Comparison of ENCODE assay signal across 14 mouse cellular contexts in genomic region chr8:102000326-102001016, GRCm38 (mm10).
DNase-seq lines count a peak whose midpoint lies in the region; ATAC-seq lines count a peak whose summit lies in the region.
"Had no signal": no experiment of that assay in that cellular context is flagged by ENCODE, and none has a peak within 500 bp of the region (broad histone marks: within the 10 kb centered on the region; RNA-seq: fewer than 3 reads in every experiment).

No protein-coding gene starts in this region.

- no peak overlapping the region for H3K9ac ChIP-seq in forebrain, embryonic 14.5 days (ENCODE audit: low read length)
- H3K9ac ChIP-seq in forebrain, embryonic 11.5 days (ENCODE audit: low read length), result no peak overlapping the region
- H3K9ac ChIP-seq in liver, embryonic 11.5 days (ENCODE audit: low read depth, low read length), result no peak overlapping the region
- H3K9ac ChIP-seq: heart, embryonic 12.5 days; lung, embryonic 15.5 days had no signal

- H3K4me3 ChIP-seq in forebrain, embryonic 14.5 days (ENCODE audit: low read depth, low read length), result no peak overlapping the region
- H3K4me3 ChIP-seq in forebrain, embryonic 11.5 days (ENCODE audit: low read depth, low read length), result no peak overlapping the region
- no peak overlapping the region for H3K4me3 ChIP-seq in liver, embryonic 11.5 days (ENCODE audit: low read depth, low read length)
- H3K4me3 ChIP-seq: heart, embryonic 12.5 days; lung, embryonic 15.5 days had no signal

- no peaks in the 10 kb centered on the region for H3K36me3 ChIP-seq in forebrain, embryonic 14.5 days (ENCODE audit: control insufficient read depth, insufficient read depth, low read length)
- H3K36me3 ChIP-seq in forebrain, embryonic 11.5 days (ENCODE audit: control insufficient read depth, insufficient read depth, low read length), result no peaks in the 10 kb centered on the region
- H3K36me3 ChIP-seq in liver, embryonic 11.5 days (ENCODE audit: control insufficient read depth, insufficient read depth, low read length), result no peaks in the 10 kb centered on the region
- H3K36me3 ChIP-seq: heart, embryonic 12.5 days; lung, embryonic 15.5 days had no signal

- H3K27ac ChIP-seq in forebrain, embryonic 14.5 days (ENCODE audit: low read depth, low read length), result no peak overlapping the region
- no peak overlapping the region for H3K27ac ChIP-seq in forebrain, embryonic 11.5 days (ENCODE audit: low read depth, low read length)
- no peak overlapping the region for H3K27ac ChIP-seq in liver, embryonic 11.5 days (ENCODE audit: low read depth, low read length)
- H3K27ac ChIP-seq: lung, embryonic 15.5 days had no signal

- H3K4me2 ChIP-seq in forebrain, embryonic 14.5 days (ENCODE audit: low read length), result no peak overlapping the region
- no peak overlapping the region for H3K4me2 ChIP-seq in forebrain, embryonic 11.5 days (ENCODE audit: low read depth, low read length, severe bottlenecking)
- no peak overlapping the region for H3K4me2 ChIP-seq in liver, embryonic 11.5 days
- H3K4me2 ChIP-seq: heart, embryonic 12.5 days; lung, embryonic 15.5 days had no signal

- WGBS in forebrain, embryonic 14.5 days, result 73% methylated on average over 4 of the region's 4 CpGs
- WGBS in forebrain, embryonic 11.5 days, result 84% methylated on average over 4 of the region's 4 CpGs
- WGBS in liver, embryonic 11.5 days, result 75% methylated on average over 4 of the region's 4 CpGs

- DNase-seq in forebrain, embryonic 14.5 days (ENCODE audit: low spot score), result peak; percentile 33
- no peak for DNase-seq in forebrain, embryonic 11.5 days (ENCODE audit: low spot score)
- peak; percentile 75 for DNase-seq in brain, adult 2 months (ENCODE audit: low read depth, low spot score)
- DNase-seq in frontal cortex, postnatal 25 days (ENCODE audit: low spot score in 2 of 2), result peak; percentile 9 to 35
- peak; percentile 28 to 44 for DNase-seq in left cerebral cortex, postnatal 14 days (ENCODE audit: low spot score in 2 of 2)
- DNase-seq in heart, adult 8-10 months (ENCODE audit: low spot score), result no peak
- no peak for DNase-seq in liver, embryonic 11.5 days (ENCODE audit: low spot score)
- DNase-seq in spleen, adult 12 weeks (ENCODE audit: low spot score), result no peak
- DNase-seq: cerebellum, adult 2 months; embryo, embryonic 11 days; gastrocnemius, postnatal 14 days had no signal

- intact Hi-C loops in left cerebral cortex, postnatal 14 days (cut with DNase I), result no loop called here

- no peaks in the 10 kb centered on the region for H3K4me1 ChIP-seq in forebrain, embryonic 14.5 days (ENCODE audit: control insufficient read depth, insufficient read depth, low read length)
- no peaks in the 10 kb centered on the region for H3K4me1 ChIP-seq in forebrain, embryonic 11.5 days (replicated peaks; ENCODE audit: control insufficient read depth, insufficient read depth, low read length)
- H3K4me1 ChIP-seq in liver, embryonic 11.5 days (replicated peaks; ENCODE audit: control insufficient read depth, insufficient read depth, low read length), result no peaks in the 10 kb centered on the region
- H3K4me1 ChIP-seq: heart, embryonic 12.5 days; lung, embryonic 15.5 days had no signal

- H3K27me3 ChIP-seq in forebrain, embryonic 14.5 days (replicated peaks; ENCODE audit: control insufficient read depth, insufficient read depth, low read length), result no peaks in the 10 kb centered on the region
- no peaks in the 10 kb centered on the region for H3K27me3 ChIP-seq in forebrain, embryonic 11.5 days (ENCODE audit: control insufficient read depth, insufficient read depth, low read length)
- no peaks in the 10 kb centered on the region for H3K27me3 ChIP-seq in liver, embryonic 11.5 days (replicated peaks; ENCODE audit: control insufficient read depth, insufficient read depth, low read length)
- H3K27me3 ChIP-seq: heart, embryonic 12.5 days; lung, embryonic 15.5 days had no signal

- H3K9me3 ChIP-seq in forebrain, embryonic 14.5 days (replicated peaks; ENCODE audit: control insufficient read depth, low read length), result no peaks in the 10 kb centered on the region
- no peaks in the 10 kb centered on the region for H3K9me3 ChIP-seq in forebrain, embryonic 11.5 days (ENCODE audit: control insufficient read depth, low read length)
- H3K9me3 ChIP-seq in liver, embryonic 11.5 days (ENCODE audit: control insufficient read depth, low read length), result no peaks in the 10 kb centered on the region
- H3K9me3 ChIP-seq: heart, embryonic 12.5 days; lung, embryonic 15.5 days had no signal

- no peak for ATAC-seq in forebrain, embryonic 14.5 days
- ATAC-seq in forebrain, embryonic 11.5 days (replicated peaks; ENCODE audit: low FRiP score), result no peak
- ATAC-seq in liver, embryonic 11.5 days (replicated peaks; ENCODE audit: low FRiP score), result no peak
- ATAC-seq: intestine, embryonic 16.5 days had no signal

Comparison
In these comparisons a context has a peak if more than half of its experiments do, and no peak if none do; other contexts are left out.
1. DNase-seq: peak in forebrain, embryonic 14.5 days (single experiment), brain, adult 2 months (single experiment), frontal cortex, postnatal 25 days (2 of 2) and left cerebral cortex, postnatal 14 days (2 of 2); none in forebrain, embryonic 11.5 days (single experiment), heart, adult 8-10 months (single experiment), liver, embryonic 11.5 days (single experiment) and spleen, adult 12 weeks (single experiment).